Mouse (Mus musculus): ENCODE data around the gene Gm10073. TPM values are rescaled to one million over a fixed set of nuclear protein-coding genes. Genes with fewer than 3 reads are reported as not detected.

The Gm10073 gene
- total RNA-seq, 2 experiments from 2014 or later: 111 to 136 TPM

DNA sequence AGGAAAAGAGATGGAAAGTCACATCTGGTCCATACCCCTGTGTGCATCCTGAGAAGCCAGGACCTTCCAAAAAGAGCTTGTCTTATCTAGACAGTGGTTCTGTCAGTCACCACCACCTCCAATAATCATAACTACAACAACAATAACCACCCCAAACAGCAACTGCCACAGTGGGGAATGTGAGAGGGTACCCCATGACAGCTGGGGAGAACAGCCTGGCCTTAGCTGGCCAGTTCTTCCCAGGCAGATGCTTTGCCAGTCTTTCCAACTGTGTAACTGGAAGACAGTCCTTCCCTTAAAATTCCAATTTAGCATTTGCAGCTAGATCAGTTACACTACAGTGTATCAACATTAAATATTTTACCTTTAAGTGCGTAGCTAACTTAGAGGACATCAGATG is 22.4 kb downstream of the Gm10073 start:
- no peak for DNase-seq

DNA sequence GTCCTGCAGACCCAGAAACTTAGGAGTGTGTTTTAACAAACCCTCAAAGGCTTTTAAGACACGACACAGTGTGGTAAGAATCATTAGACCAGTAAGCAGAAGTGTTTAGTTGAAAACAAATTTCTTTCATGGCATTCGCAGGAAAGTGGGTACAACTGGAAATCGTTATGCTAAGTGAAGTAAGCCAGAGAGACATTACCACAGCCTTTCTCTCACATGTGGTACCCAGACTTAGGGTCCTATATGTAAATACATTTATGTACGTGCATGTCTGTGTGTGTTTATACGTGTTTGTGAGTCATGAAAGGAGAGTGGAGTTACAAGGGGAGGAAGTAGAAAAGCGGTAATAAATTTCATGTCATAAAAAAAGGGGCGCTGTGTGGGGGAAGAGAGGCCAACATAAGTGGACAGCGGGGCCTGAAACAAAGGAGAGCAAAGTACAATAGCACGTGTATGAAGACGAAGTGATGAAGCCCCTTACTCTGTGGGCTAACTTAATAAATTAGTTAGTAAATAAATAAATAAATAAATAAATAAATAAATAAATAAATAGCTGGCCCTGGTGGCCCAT is 24.8 kb downstream of the Gm10073 start:
- DNase-seq: no peak

DNA sequence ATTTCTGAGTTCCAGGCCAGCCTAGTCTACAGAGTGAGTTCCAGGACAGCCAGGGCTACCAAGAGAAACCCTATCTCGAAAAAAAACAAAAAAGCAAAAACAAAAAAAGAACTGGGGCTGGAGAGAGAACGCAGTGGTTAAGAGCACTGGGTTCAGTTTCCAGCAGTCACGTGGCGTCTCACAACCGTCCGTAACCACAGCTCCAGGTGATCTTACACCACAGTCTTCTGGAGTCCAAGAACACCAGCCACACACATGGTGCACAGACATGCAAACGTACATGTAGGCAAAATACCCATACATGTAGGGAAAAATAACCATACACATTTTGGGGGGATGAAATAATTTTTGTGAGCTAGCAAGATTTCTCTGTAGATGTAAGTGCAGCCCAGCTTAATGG is 26.5 kb downstream of the Gm10073 start:
- DNase-seq: no peak

DNA sequence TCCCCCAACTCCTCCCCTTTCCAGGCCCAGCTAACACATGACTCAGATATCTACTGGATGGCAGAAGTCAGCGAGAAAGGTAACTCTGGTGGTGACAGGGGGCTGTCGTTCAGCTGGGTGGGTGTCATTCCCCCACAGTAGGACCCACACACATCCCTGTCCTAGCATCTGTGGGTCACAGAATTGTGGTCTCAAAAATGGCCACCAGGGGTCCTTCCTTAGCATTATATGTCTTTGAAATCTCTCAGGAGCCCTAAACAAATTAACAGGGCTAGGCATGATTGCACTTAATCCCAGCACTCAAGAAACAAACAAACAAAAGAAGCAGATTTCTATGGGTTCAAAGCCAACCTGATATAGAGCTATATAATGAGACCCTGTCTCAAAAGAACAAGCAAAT is 28.1 kb downstream of the Gm10073 start:
- no peak for DNase-seq

DNA sequence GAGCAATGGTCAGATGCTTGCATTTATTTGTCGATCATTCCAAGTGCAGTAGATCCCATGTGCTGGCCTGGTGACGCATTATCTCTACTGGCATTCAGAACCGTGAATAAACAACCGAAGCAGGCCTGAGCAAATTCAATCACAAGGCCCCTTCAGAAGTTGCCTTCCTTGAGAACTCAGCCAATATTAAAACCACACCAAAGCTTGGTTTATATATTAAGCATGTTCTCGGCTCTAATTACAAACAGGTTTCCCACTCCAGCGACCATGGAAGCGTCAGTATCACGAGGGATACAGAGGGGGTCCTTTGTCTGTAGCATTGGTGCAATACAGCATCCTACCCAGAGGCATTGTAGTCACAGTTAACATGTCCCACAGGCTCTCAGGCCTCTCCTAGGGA is 30.2 kb downstream of the Gm10073 start:
- no peak for DNase-seq

DNA sequence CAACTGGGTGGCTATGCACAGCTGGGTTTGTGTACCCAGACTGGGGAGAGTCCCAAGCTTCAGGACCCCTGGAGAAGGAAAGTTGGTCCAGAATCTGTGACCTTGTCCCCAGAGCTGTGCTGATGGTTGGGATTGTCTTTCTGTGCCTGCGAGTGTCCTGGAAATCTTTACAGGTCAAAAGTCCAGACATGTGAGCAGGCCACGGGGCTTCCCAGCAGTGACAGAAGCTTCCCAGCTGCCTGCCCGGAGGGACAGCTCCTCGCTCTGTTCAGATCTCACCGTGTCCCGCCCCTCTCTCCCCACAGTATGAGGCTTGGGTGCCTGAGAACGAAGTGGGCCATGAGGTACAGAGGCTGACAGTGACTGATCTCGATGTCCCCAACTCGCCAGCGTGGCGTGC is 32.3 kb downstream of the Gm10073 start:
- DNase-seq: no peak

DNA sequence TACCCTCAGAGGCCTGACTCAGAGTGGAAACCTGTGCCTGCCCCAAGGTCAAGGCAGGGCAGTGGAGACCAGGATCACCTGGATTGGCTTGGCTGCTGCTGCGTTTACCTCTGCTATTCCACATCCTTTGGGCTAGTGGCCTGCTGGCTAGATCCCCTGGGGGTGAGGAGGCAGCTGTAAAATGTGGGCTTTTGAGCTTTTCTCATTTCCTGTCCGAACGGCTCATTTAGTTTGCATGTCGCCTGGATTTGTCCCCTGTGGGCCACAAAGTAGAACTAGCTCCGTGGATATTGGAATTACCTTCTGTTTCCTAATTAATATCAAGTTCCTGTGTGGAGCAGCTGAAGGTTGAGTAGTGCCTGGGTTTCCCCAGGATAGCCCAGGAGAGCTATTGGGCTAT is 34.1 kb downstream of the Gm10073 start:
- no peak for DNase-seq

DNA sequence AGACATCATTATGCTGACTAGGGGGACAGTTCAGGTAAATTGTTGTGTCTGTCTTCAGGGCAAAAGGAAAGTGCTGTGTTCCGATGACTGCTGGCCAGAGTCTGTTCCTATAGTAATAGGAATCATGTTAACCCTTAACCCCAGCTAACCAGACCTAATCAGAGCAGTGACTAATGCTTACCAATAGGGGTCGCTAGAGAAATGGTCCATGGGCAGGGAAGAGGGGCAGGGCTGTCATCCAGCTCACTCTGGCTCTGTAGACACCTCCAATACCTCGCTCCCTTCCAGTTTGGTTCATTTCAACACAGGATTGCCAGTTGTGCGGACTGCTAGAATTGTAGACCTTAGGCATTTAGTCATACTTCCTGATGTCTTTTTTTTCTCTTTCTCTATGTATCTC is 37.8 kb downstream of the Gm10073 start:
- DNase-seq: no peak

DNA sequence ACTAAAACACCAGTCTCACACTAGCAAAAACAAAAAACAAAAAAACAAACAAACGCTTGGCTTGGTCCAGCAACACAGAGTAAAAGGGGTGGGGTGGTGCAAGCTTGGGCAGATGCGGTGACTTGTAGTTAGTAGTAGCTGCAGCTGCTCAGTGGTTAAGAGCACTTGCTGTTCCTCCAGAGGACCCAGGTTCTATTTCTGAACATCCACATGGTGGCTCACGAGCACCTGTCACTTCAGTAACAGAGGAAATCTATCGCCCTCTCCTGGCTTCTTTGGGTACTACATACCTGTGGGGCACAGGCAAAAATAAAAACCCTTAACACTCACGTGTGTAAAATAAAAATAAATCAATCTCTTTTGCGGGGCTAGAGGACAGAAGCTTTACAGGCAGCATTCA is 38.8 kb downstream of the Gm10073 start:
- DNase-seq: peak; percentile 54

DNA sequence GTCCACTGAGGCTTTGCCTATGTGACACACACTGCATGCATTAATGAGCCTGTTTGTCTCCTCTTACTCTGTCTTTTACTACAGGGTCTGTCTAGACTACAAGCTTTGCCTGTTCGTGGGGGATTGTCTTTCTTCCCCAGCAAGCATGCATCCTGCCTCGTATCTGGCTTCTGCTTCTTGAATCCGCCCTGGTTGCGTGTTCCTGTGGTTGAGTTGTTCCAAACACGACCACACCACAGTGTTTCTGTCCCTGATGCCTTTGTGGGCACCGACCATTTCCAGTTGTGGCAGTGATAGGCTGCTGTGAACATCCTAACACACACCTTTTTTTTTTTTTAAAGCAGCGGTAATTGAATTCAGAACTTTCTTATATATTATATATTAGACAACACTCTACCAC is 39.6 kb downstream of the Gm10073 start:
- DNase-seq: no peak

DNA sequence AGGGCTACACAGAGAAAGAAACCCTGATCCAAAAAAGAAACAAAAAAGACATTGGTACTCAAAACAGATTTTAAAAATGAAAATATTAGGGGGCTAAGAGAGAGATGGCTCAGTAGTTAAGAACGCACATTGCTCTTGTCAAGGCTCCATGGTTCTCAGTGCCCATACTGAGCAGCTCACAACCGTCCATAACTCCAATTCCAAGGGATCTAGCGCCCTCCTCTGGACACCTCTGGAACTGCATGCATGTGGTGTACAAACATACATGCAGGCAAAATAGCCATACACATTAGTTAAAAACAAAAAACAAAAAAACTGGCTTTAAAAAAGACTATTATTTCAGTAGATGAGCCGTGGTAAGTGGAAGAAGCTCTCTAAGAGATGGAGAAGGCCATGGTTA is 42.7 kb downstream of the Gm10073 start:
- DNase-seq: peak; percentile 25

DNA sequence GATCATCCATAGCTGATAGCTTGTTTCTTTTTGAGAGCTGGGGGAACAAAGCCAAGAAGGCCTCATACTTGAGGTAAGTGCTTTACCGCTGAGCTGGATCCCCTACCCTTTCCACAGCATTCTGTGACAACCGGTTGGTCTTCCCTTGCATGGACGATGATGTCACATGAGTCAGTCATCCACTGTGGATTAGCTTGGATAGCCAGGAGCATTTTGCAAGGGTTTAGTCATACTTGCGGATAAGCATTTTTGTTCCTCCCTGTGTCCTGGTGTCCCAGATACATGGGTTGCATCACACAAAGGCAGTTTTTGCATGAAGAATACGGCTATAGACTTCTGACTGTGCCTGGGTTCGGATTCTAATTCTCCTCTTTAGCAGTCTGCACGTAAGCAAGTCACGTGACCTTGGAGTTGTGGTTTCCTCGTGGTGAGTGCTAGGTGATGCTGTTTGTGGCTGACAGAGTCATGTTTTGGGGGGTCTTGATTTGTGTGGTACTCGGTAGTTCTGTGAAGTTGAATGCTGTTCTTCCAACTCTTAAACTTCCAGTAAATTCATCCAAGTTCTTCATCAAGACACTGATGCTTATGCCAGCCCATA is 43.3 kb downstream of the Gm10073 start:
- DNase-seq: no peak

DNA sequence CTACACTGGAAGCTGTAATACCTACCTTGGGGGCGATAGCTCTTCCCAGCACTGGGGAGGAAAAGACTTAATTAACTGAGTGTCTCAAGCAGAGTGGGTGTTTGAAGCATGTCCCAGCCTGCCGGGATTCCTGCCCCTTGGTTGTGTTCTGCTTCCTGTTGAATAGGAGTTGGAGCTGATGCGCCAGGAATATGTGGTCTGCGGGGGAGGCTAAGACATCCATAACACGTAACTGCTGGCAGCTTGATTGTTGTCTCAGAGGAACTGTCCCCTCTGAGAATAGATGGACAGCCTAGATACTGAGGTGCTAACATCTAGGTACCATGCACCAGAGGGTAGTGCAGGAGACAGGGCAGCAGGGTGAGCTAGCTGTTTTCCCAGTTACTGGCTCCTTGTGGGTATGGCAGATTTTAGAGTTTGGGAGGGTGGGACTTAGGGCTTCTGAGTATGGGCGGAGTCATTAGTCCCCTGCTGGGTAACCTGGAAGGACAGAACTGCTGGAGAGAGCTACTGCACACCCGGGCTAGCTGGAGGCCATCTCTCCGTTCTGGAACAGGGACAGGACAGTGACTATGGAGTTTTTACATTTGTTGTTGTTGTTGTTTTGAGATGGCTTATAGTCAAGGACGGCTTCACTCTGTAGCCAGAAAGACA is 44.5 kb downstream of the Gm10073 start:
- DNase-seq: no peak

DNA sequence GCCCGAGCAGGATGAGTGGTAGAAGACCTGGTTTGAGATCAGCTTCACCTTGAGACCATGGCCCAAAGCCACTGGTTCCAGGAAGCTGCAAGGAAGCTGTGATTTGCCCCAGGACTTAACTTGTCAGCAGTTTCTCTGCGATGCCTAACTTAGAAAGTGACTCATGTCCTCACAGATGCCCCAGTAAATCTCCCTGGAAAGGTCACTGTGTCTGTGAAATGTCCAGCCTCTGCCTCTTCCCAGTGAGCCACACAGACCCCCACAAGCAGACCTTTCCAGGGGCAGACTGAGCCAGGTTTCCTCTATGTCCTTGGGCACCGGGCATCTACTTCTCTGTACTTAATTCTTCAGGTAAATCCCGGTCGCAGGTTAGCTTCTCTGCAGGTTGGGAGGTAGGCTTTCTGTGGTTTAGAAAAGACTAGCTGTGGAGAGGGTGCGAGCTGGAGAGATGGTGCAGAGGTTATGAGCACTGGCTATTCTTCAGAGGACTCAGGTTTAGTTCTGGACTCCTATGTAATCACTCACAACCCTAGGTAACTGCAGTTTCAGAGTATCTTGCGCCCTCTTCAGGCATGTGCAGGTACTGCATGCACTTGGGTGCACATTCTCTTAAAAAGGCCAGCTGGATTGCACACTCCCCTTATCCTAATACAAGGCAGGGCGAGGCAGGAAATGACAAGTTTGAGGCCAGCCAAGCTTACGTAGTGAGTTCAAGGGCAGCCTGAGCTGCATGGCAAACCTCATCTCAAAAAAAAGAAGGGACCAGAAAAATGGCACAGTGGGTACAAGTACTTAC is 45.8 kb downstream of the Gm10073 start:
- no peak for DNase-seq

DNA sequence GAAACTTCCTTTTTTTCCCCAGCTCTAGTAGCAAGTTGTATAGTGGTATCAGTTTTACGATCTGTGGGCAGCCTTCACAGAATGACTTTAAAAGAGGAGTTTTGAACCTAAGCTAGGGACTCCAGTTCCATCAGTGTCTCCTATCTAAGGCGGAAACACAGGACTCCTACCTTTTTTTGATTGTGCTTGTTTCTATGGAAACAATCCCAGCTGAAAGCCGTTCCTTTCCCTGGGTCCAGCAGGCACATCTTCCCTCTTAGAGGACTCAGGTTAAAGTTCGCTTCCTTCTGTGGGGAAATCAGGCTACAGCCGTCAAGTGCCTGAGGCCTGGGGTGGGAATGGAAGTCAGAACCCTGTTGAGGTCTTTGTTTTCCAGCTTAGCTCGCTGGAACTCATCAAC is 46.5 kb downstream of the Gm10073 start:
- DNase-seq: no peak

Other genes starting within 250 kb of the Gm10073 start
- 1 to 10 TPM; 1.4 to 7.7 TPM for gene Smpd3, start 235.5 kb downstream of the Gm10073 start, total RNA-seq (2021)
- 1 to 10 TPM; 4.3 to 5.6 TPM for gene Zfp90, start 158.1 kb downstream of the Gm10073 start, total RNA-seq (2021)
- not detected for gene 6030452D12Rik, start 72.9 kb downstream of the Gm10073 start, total RNA-seq (2021)
- under 1 TPM; 0.50 to 0.70 TPM for gene Cdh3, start 62.6 kb downstream of the Gm10073 start, total RNA-seq (2021)
- gene Cdh1, start 29.9 kb upstream of the Gm10073 start, total RNA-seq (2021): 1 to 10 TPM in 1 of 2 experiments, under 1 TPM in 1; 0.95 to 1.4 TPM
- gene Tango6, start 109.6 kb upstream of the Gm10073 start, total RNA-seq (2021): 1 to 10 TPM; 8.6 to 9.8 TPM

All from gastrocnemius, postnatal 10 days (tissue).